Mouse (Mus musculus) C2C12 (cell line): Measurements from ENCODE around the gene Rhobtb1.

Experiments used
- CTCF ChIP-seq: IDR thresholded peaks from one replicate; pipeline ENCODE4 v1.5.1; 2011; ENCODE audit not compliant: control insufficient read depth, insufficient read depth, insufficient read length
- MAX ChIP-seq: IDR thresholded peaks from one replicate; pipeline ENCODE4 v1.6.1; 2011; ENCODE audit warnings: mild to moderate bottlenecking, control low read depth

DNA sequence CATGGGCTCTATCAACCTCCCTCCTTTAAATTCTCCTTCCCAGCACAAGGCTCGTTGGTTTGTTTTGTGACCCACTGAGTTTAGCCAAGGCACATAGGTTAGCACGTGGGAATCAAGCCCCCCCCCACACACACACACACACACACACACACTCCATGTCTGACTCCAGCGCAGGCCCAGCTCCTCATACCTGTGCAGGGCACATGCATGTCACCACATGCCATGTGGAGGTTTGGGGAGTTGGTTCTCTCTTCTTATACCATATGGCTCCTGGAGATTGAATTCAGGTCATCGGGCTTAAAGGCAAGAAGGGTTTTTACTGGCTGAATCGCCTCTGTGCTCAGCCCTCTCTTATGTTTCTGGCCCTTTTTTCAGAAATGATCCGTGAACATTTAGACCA, 100.0 kb downstream of the Rhobtb1 start:
- TF ChIP-seq CTCF (no peak), MAX (no peak)
